Mouse (Mus musculus): ENCODE measurements around the gene Ctf2. TPM values are rescaled to one million over a fixed set of nuclear protein-coding genes. Genes with fewer than 3 reads are reported as not detected.

Gene Ctf2
- total and polyA plus RNA-seq, 3 experiments: 0.39 to 1.0 TPM; not detected in 1

DNA sequence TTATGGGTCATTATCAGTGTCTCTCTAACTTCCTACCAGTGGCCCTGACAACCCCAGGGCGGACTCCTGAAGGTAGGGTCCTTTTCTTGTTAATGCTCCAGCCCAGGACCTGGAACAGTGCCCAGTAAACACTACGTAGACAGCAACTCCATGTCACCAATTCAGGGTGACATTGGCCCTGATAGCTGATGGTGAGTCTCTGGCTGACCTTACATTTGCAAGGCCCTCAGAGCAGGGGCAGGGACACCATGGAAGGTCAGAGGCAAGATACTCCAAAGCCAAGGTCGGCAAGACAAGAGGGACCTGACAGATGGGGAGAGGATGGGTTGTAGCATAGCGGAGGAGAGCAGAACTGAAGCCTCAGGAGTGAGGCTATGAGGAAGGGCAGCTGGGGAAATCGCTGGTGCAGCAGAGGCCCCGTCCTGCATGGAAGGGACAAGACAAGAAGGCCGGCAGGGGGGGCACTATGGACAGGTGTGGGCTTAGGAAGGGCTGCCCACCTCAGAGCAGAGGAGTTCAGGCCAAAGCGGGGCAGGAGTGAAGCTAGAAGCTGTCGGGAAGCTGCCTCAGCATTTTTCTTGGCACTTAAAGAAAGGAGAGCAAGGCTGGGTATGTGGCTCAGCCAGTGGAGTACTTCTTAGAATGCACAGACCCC lies 42.2 kb downstream of the Ctf2 start:
- DNase-seq (ENCODE audit: low read depth, low spot score): no peak
- Histone ChIP-seq H3K79me2 (ENCODE audit: control insufficient read depth, insufficient read depth, low read length, poor library complexity) (no peaks in the 10 kb centered on the region), H3K4me3 (ENCODE audit: control insufficient read depth in 1 of 2, insufficient read depth in 1 of 2, low read depth in 2 of 2, low read length in 2 of 2) (no peak overlapping the region), H3K36me3 (ENCODE audit: control insufficient read depth in 1 of 2, insufficient read depth in 2 of 2, low read length in 2 of 2) (no peaks in the 10 kb centered on the region), H3K27me3 (ENCODE audit: control insufficient read depth in 1 of 2, insufficient read depth in 2 of 2, low read length in 2 of 2) (no peaks in the 10 kb centered on the region), H3K4me1 (ENCODE audit: control insufficient read depth in 1 of 2, insufficient read depth in 2 of 2, low read length in 2 of 2) (peaks cover 0 to 7% of the 10 kb centered on the region in 2 experiments; a peak in 2 of 4 replicates), H3K27ac (ENCODE audit: control insufficient read depth, low read depth, low read length) (no peak overlapping the region), H3K9me3 (replicated peaks; ENCODE audit: insufficient read depth, low read length) (no peaks in the 10 kb centered on the region), H3K9ac (ENCODE audit: control insufficient read depth, low read depth, low read length, poor library complexity, severe bottlenecking) (no peak overlapping the region)
- no peak for TF ChIP-seq EP300 (IDR thresholded peaks at IDR 0.05; ENCODE audit: low read depth in 1 of 2, low read length in 2 of 2)
- no peak for TF ChIP-seq BHLHE40 (IDR thresholded peaks at IDR 0.05; ENCODE audit: borderline replicate concordance, low read depth, low read length)
- no peak for TF ChIP-seq CTCF (IDR thresholded peaks at IDR 0.05 in 2 of 3, conservative IDR thresholded peaks at IDR 0.05 in 1 of 3; ENCODE audit: control insufficient read depth in 1 of 3, insufficient read depth in 1 of 3, low read depth in 2 of 3, low read length in 3 of 3, poor library complexity in 1 of 3, severe bottlenecking in 1 of 3)
- no peak for TF ChIP-seq SMC3 (IDR thresholded peaks at IDR 0.05; ENCODE audit: low read depth, low read length)
- TF ChIP-seq RAD21 (IDR thresholded peaks at IDR 0.05; ENCODE audit: low read depth, low read length): no peak
- TF ChIP-seq MAX (IDR thresholded peaks at IDR 0.05; ENCODE audit: low read length): no peak
- TF ChIP-seq CHD2 (IDR thresholded peaks at IDR 0.05; ENCODE audit: low read length): no peak
- no peak for TF ChIP-seq USF1 (IDR thresholded peaks at IDR 0.05; ENCODE audit: low read depth, low read length)
- TF ChIP-seq MEF2A (IDR thresholded peaks at IDR 0.05; ENCODE audit: extremely low read depth, insufficient replicate concordance, low read depth, low read length, poor library complexity, severe bottlenecking): no peak
- no peak for TF ChIP-seq MYC (IDR thresholded peaks at IDR 0.05; ENCODE audit: low read depth, low read length)
- TF ChIP-seq POLR2A (IDR thresholded peaks at IDR 0.05; ENCODE audit: control insufficient read depth in 1 of 2, insufficient read depth in 1 of 2, low read depth in 1 of 2, low read length in 2 of 2, poor library complexity in 1 of 2): no peak
- TF ChIP-seq MAFK (IDR thresholded peaks at IDR 0.05; ENCODE audit: borderline replicate concordance, low read depth, low read length): no peak
- TF ChIP-seq ZMIZ1 (IDR thresholded peaks at IDR 0.05; ENCODE audit: low read depth, low read length): no peak
- TF ChIP-seq TCF12 (IDR thresholded peaks at IDR 0.05; ENCODE audit: low read depth, low read length): no peak
- TF ChIP-seq NELFE (IDR thresholded peaks at IDR 0.05; ENCODE audit: low read depth, low read length): no peak
- no peak for TF ChIP-seq KAT2A (conservative IDR thresholded peaks at IDR 0.05; ENCODE audit: low read depth, low read length)

DNA sequence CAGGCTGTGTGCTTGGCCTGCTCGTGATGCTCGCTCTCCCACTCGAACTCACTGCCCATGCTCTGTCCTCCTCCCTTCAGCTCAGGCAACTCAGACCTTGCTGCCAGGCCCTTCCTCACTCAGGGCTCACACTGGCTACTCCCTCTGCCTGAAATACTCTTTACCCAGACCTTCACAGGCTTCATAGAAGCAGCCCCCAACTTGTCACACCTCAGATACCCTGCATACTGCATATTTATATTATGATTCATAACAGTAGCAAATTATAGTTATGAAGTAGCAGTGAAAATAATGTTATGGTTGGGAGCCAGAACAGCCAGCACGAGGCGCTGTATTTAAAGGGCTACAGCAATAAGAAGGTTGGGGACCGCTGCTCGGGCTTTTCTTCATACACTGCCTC lies 43.0 kb downstream of the Ctf2 start:
- Histone ChIP-seq H3K79me2 (ENCODE audit: control insufficient read depth, insufficient read depth, low read length, poor library complexity) (no peaks in the 10 kb centered on the region), H3K27me3 (ENCODE audit: control insufficient read depth in 1 of 2, insufficient read depth in 2 of 2, low read length in 2 of 2) (no peaks in the 10 kb centered on the region), H3K9me3 (replicated peaks; ENCODE audit: insufficient read depth, low read length) (no peaks in the 10 kb centered on the region), H3K4me3 (ENCODE audit: control insufficient read depth in 1 of 2, insufficient read depth in 1 of 2, low read depth in 2 of 2, low read length in 2 of 2) (no peak overlapping the region), H3K36me3 (ENCODE audit: control insufficient read depth in 1 of 2, insufficient read depth in 2 of 2, low read length in 2 of 2) (no peaks in the 10 kb centered on the region), H3K4me1 (ENCODE audit: control insufficient read depth in 1 of 2, insufficient read depth in 2 of 2, low read length in 2 of 2) (peaks cover 0 to 7% of the 10 kb centered on the region in 2 experiments; a peak in 1 of 4 replicates), H3K9ac (ENCODE audit: control insufficient read depth, low read depth, low read length, poor library complexity, severe bottlenecking) (no peak overlapping the region), H3K27ac (ENCODE audit: control insufficient read depth, low read depth, low read length) (no peak overlapping the region)
- no peak for DNase-seq (ENCODE audit: low read depth, low spot score)
- TF ChIP-seq ZC3H11A (IDR thresholded peaks at IDR 0.05; ENCODE audit: low read depth, low read length): no peak
- no peak for TF ChIP-seq RAD21 (IDR thresholded peaks at IDR 0.05; ENCODE audit: low read depth, low read length)
- no peak for TF ChIP-seq GATA1 (IDR thresholded peaks at IDR 0.05; ENCODE audit: low read depth, low read length)
